Mouse (Mus musculus): Measurements from ENCODE around the gene Pi4k2a.
"Not testable (repeated sequence)": the region's sequence is repeated elsewhere in the genome, so short reads cannot be mapped to it uniquely, and the experiment has no call there.

Pi4k2a gene

DNA sequence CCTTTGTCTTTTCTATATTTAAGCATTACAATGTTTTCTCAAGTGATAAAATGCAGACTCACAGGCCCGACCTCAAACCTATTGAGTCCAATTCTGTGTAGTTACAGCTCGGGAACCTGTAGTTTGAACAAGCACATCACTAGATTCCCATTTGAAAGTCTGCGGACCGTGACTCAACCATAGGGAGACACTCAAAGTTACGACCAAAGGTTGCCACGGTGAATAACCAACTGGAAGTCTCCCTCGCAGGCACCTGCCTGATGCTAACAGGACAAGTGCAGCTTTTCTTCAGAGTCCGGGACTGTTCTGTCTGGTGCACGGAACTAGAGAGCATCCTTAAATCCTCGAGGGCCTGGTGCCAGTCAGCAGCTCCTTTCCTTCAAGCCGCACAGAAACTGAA is 9.8 kb upstream of the Pi4k2a start:
- DNase-seq (ENCODE audit: low spot score) = no peak

DNA sequence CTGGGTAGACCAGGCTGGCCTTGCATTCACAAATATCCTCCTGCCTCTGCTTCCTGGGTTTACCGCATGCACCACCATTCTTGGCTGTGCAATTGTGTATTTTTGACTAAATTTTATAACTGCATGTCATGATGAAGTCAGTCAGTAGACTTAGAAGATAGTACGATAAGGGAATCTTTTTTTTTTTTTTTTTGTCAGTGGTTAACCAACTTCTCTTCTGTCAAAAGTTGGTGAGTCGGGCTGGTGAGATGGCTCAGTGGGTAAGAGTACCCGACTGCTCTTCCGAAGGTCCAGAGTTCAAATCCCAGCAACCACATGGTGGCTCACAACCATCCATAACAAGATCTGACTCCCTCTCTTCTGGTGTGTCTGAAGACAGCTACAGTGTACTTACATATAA is 8.7 kb upstream of the Pi4k2a start:
- not testable (repeated sequence) for DNase-seq (ENCODE audit: low spot score)

DNA sequence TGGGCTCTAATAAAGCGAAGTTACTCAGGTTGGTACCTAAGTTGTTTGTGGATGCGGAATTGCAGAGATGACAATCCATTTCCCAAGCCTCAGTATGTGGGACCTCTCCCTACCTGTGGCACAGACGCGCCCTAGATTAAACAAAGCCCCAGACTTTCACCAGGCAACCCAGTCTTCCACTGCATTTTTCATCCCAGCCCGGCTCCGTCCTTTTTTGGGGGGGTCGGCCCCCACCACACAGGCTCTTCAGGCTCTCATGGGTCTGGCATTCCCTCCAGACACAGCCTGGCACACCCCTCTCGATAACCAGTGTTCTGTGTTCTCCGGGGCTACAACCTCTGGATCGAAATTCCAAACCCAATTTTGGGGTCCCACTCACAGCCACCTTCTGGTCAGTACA is 4.6 kb upstream of the Pi4k2a start:
- no peak for DNase-seq (ENCODE audit: low spot score)

DNA sequence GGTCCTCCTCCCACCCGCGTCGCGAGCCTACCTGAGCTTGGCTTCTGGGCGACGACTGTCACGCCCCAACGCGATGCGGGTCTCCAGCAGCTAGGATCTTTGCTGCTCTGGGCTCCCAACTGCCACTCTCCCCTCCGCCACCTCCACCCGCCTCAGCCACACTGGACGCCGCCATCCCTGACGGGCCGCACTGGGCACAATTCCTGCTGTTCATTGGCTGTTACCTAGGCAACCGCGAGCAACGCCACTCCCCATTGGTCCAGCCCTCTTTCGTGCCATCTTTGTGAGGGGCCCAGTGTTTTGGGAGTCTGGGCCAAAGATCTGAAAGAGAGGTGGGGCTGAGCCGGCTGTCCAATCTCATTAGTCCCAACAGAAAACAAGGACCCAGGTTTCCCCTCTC is 4.1 kb upstream of the Pi4k2a start, which contains the start of gene Morn4:
Gene Morn4 (minus strand): TSS at position 192 of the 400 bp plus-strand sequence.
- peak; percentile 98 for DNase-seq (ENCODE audit: low spot score)

DNA sequence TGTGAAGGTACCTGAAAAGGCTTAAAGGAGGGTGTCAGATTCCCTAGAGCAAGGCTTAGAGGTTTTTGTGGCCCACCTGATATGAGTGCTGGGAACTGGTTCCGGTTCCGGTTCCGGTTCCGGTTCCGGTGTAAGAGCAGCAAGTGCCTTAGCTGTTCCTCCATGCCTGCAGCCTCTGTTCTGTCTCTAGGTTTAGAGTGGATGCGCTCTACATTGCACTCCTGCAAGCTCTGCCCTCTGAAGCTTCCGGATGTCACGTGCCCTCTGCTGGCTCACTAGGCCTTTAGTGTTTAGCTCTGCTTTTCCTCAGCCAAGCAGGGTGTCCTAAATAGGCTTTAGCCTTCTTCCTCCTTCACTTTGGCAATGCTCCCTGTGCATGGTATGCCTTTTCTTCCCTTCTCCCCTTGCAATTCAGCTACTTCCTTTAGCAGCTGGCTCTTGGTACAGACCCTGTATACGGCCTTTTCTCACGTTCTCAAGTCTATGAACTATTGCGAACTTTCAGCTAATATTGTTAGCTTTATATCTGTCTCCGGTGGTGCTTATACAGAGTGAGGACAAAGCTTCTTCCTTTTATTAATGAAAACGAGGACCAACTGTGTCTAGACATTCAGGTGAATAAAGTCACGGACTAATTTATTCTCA is 1.0 kb upstream of the Pi4k2a start:
- DNase-seq (ENCODE audit: low spot score) = peak; percentile 78

DNA sequence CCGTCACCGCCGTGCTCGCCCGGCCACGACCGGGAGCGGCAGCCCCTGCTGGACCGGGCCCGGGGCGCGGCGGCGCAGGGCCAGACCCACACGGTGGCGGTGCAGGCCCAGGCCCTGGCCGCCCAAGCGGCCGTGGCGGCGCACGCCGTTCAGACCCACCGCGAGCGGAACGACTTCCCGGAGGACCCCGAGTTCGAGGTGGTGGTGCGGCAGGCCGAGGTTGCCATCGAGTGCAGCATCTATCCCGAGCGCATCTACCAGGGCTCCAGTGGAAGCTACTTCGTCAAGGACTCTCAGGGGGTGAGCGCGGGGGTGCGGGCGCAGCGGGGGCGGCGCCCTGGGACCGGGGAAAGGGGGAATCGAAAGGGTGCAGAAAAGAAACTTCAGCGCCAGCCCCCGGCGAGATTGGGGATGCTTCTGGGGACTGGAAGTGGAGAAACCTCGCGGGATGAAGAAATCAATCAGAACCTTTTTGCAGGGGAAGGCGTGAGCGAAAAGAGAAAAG is 419 bp downstream of the Pi4k2a start:
- DNase-seq (ENCODE audit: low spot score) = peak; percentile 38

DNA sequence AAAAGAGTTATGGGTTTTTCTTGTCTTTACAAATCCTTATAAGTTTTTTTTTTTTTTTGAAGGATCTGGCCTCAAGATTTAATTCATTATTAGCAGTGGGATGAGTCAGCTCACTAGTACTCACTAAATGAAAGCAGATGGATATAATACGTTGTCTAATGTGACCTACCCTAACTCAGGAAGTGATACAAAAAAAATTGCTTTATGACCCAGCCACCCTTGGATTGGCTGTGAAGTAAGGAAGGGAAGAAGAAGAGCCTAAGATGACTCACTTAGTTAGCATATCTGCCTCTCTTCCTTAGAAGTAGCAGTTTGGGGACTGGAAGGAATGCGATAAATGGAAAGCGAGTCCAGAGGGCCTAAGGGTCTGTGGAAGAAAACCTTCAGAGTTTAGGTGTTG is 9.1 kb downstream of the Pi4k2a start:
- no peak for DNase-seq (ENCODE audit: low spot score)

DNA sequence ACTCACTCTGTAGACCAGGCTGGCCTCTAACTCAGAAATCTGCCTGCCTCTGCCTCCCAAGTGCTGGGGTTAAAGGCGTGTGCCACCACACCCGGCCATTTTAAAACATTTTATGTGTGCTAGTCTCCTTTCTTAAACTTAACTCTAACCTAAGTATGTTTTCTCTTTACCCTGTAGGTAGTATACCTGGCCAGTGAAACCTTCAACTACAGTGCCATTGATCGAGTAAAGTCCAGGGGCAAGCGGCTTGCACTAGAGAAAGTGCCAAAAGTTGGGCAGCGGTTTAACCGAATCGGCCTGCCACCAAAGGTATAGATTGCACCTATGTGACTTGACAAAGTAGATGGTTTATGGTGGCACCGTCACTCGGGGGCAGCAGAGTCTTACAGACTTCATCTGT is 14.4 kb downstream of the Pi4k2a start:
- DNase-seq (ENCODE audit: low spot score) = no peak

DNA sequence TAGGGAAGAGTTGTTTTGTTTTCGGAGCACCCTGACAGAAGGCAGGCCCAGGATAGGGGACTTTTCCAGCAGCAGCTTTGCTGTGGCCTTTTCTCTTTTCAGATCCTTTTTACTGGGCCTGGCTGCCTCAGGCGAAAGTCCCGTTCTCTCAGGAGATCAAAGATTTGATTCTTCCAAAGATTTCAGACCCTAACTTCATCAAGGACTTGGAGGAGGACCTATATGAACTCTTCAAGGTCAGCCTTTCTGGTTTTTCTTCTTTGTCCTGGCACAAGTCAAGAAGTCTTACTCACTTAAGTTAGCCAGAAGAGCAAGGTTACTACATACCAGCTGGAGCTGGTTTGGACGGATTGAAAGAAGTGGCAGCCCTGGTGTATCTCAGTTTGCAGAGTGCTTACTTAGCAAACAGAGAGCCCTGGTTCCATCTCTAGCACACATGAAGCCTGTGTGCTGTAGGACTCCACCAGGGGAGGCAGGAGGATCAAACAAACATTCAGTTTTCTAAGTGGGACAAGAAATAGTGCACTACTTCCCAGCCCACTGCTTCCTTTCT is 25.6 kb downstream of the Pi4k2a start:
- no peak for DNase-seq (ENCODE audit: low spot score)

DNA sequence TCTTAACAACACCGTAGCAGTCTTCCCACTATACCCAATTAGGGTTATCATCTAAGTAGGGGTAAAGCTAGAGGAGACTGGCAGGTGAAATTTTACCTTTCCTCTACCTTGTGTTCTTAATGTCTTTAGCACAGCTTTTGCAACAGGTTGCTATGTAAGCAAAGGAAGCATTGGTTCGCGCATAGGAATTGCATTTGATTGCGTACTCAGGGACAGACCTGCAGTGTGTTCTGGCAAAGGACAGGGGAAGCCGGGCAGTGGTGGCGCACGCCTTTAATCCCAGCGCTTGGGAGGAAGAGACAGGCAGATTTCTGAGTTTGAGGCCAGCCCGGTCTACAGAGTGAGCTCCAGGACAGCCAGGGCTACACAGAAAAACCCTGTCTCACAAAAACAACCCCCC is 27.9 kb downstream of the Pi4k2a start:
- DNase-seq (ENCODE audit: low spot score) = no peak

DNA sequence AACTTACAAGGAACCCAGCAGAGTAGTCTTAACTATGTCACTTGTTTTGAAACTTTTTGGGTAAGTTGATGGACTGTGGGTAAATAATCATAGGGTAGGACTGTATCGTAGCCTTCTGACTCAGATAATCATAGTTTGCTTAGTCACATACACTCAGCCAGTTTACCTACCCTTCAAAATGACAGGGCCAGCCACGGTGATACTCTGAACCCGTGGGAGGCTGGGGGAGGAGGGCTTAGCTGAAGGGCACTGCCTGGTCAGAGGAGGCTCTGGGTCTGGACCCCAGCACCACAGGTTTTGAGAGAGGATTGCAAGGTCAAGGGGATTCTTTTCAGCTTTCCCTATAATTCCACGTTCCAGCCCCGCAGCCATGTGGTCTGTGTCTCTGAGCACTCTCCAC is 28.3 kb downstream of the Pi4k2a start:
- DNase-seq (ENCODE audit: low spot score) = no peak

DNA sequence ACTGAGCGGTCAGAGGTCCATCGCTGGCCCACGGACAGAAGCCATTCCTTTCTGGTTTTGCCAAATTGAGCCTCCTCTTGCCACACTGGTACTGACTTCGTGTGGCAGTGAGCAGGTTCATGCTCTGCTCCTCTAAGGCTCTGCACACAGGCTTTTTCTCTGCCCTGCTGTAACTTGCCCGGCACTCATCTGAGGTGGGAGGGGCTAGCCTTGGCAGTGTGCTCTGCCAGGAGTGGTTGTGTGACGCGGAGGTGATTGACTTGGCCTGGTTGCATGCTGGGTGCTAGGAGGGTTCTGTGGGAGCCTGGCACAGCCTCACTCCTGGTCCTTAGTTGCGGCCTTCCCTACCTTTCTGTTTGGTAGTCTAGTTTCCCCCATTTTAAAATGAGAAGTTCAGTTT is 30.2 kb downstream of the Pi4k2a start:
- no peak for DNase-seq (ENCODE audit: low spot score)

DNA sequence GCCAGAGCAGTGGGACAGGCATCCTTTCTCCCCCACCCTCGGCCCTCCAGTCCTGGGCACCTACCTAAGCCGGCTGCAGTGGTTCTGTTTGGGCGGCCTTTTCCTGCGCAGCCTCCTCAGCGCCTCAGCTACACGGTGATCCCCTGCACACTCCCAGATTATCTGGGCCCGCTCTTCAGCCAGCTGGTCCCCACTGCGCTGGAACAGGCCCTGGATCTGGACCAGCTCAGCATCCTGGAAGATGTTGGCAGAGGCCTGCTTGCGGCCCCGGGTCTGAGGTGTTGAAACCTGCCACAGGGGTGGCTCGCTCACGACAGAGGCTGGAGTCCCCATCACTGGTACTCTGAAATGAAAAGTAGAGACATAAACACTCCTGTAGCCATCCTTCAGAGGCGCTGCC is 34.4 kb downstream of the Pi4k2a start:
- DNase-seq (ENCODE audit: low spot score) = no peak

DNA sequence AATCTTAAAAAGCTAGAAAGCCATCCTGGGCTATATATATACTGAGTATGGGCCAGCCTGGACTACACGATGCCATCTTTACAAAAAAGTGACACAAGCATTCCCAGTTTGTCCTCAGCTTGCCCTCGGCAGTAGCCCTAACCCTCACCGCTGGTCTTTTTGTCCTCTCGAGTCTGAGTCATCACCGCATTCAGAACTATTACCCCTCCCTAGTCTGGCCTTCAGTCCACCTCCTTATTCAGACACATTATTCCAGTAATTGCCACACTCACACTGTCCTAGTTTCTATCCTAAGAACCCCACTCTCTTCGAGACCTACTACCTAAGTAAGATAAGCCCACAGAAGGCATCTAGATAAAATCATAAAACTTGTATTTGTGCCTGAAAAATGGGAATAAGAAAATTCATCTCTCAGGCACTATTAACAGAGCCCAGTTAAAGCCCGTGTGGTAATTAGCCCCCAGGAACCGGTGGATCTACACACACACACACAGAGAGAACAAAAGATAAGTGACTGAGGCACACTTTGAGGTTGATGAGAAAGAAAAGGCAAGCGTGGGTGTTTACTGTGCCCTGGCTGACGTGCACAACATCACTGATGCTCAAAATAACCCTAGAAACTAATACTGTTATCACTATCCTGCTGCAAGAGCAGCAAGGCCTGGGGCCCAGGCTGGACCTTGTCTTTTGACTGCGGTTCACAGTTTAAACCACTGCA is 35.4 kb downstream of the Pi4k2a start:
- no peak for DNase-seq (ENCODE audit: low spot score)

DNA sequence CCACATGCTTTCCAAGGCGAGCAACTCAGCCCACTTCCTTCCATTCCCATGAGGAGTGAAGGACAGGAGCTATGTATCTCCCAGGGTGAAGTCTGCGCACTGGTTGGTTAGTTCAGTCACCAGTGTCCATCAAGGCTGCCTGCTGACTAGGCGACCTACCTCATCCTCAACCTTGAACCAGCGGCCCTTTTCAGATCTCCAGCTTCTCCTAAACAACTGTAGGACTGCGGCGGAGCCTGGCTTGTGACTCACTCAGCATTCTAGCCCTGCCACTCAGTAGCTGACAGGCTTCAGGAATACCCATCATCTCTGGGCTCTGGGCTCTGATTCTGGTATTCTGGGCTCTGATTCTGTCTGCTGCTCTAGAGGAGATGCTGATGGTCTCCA is 35.9 kb downstream of the Pi4k2a start:
- DNase-seq (ENCODE audit: low spot score) = no peak

DNA sequence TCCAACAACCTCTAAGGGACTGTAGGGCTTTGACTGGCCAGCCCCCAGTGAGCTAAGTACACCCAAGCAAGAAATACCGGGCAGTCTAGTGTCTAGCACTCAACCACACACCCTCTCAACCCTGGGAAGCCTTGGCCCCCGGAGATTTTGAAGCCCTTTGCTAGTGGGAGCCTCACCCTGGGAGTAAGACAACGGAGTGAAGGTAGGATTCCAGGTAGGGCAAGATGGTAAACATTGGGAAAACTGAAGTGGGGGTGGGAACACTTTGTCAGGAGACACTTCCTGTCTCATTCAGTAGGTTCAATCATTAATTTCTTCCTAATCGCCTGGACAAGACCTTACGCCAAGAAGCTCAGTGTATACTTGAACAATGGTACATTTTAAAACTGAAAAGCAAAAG is 36.8 kb downstream of the Pi4k2a start:
- no peak for DNase-seq (ENCODE audit: low spot score)

DNA sequence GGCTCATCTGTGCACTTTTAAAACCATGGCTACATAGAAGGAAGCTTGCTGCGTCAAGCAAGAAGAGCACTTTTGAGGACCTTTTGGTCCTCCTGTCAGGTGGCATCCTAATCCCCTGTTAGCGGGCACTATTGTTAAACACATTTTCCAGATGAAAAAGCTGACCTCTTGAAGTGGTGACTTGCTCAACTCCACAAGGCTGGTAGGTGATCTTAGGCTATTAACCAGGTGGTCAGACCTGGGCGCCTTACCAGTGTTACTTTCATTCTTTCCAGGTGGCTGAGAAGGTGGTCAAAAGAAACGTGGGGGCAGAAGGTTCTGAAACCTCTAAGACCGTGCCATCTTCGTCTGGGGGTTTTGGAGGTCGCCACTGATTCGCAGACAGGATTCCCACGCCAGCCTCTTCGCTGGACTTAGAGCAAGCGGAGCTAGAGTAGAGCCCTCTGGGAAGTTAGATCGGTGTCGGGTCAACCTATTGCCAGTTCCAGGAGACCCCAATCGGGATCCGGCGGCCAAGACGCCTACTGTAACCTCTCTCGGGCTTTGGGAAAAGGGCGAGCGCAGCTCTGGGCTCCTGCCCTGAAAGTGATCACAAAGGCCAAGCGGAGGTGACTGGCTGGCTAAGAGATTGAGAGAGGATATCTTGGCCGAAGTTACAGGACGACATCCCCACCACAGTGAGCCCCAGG is 37.9 kb downstream of the Pi4k2a start:
- peak; percentile 21 for DNase-seq (ENCODE audit: low spot score)

DNA sequence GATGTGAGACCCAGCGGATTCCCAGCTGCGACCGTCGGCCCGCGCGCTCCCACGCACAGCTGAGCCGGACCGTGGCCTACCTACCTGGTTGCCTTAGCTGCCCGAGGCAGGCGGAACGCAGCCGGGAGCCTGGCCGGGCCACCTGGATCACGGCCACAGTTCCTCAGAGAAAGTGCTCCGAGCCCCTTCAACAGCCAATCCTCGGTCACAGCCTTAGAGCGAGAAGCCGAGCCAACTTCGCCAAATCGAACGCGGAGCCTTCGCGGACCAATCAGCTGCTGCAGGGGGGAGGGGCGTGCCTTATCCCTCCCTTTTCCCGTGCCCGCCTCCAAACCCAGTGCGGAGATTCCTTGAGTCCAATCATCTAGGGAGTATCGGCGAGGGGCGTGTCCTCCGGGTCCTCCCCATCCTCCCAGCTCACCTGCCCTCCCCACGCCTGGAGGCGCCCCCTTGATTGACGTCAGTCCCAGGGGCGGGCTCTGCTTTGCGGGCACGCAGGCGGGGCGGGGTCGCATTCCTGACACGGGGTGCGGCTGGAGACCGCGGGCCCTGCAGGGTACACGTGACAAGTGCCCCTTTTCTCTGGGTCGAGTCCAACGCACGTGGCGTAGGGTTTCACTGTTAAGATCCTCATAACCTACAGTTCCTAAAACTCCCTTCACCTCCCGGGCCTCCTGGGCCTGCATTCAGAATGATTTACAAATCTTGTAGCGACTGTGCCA is 38.7 kb downstream of the Pi4k2a start, which contains the start of gene Avpi1:
Gene Avpi1 (minus strand): TSS at position 273 of the 722 bp plus-strand sequence.
- peak; percentile 99 for DNase-seq (ENCODE audit: low spot score)

DNA sequence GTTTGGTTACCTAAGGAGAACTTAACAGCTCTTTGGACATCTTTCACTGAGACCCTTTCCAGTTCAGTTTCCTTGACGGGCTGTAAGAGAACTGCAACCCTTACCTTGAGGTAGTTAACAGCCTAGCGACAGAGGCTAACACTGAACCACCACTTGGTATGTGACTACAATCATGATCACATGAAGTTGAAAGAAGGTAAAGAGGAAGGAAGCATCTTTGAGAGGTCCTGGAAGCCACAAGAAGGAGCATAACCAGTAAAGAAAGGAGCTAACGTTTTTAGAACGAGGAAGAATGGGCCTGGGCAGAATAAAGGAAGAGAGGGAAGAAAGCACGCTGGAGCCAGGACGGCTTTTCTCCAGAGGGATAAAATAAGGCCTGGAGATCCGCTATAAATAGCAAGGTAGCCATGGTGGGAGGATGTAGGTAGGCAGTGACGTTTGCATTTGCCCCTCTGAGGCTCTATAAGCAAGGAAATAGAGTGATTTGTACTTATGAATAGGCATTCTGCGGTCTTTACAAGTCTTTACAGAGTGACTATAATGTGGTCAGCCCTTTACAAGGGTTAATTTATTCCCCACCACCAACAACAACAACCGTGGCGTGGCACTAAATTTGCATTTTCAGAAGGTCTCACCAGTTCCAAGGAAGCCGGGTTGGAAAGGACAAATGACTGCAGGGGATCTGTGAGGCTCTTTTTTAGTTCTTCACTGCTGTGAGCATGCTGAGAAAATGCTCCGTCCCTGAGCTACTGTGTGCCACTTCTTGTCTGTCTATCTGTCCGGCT is 39.4 kb downstream of the Pi4k2a start:
- DNase-seq (ENCODE audit: low spot score) = no peak

DNA sequence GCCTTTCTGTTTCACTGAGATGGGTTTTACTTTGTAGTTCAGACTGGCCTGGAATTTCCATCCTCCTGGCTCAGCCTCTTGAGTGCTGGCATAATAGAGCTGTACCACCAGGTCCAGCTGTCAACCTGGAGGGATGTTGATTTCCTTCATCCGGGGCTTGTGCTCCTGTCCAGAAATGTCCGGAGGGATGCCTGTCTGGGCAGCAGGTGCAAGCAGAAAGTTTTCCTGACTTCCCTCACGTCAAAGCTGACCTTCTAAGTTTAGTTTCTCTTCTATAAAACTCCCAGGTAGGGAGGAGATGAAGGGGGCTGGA is 40.0 kb downstream of the Pi4k2a start:
- DNase-seq (ENCODE audit: low spot score) = no peak

DNA sequence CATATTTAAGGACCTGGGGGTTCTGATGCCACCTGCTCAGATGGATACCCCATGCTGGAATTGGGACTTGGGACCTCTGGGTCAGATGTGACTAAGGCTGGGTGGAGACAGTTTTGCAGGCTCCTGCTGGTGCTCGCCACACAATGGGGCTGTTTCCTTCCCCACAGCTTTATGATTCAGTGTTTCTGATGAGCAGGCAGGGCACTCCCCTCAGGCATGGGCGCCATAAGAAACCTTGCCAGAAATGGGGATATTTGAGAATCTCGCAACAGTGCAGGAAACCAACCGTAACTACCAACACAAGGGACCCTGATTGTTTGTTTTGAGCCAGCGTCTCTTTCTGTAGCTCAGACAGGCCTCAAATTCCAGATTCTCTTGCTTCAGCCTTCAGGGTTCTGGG is 40.8 kb downstream of the Pi4k2a start:
- DNase-seq (ENCODE audit: low spot score) = no peak
